Mouse (Mus musculus): ENCODE measurements around the gene Rtp2. TPM values are rescaled to one million over a fixed set of nuclear protein-coding genes. Genes with fewer than 3 reads are reported as not detected.
"Not testable (repeated sequence)": the region's sequence is repeated elsewhere in the genome, so short reads cannot be mapped to it uniquely, and the experiment has no call there.

The Rtp2 gene
- polyA plus RNA-seq, 1 experiment = not detected

GRCm38 (mm10) chr16:23952101-23952727 lies 20.0 kb upstream of the Rtp2 start:
- no peak for DNase-seq (ENCODE audit: low read depth)

- no peak for DNase-seq (ENCODE audit: low read depth)
These were observed 15.5 kb upstream of the Rtp2 start for GRCm38 (mm10) chr16:23947654-23948053.

- no peak for DNase-seq (ENCODE audit: low read depth)
These were observed 12.6 kb upstream of the Rtp2 start for GRCm38 (mm10) chr16:23944801-23945200.

GRCm38 (mm10) chr16:23934397-23934796 lies 2.2 kb upstream of the Rtp2 start:
- DNase-seq (ENCODE audit: low read depth) = no peak

GRCm38 (mm10) chr16:23931275-23931674 lies 919 bp downstream of the Rtp2 start:
- DNase-seq (ENCODE audit: low read depth) = no peak

GRCm38 (mm10) chr16:23930426-23931073 lies 1.6 kb downstream of the Rtp2 start:
- no peak for DNase-seq (ENCODE audit: low read depth)

- no peak for DNase-seq (ENCODE audit: low read depth)
These were observed 4.7 kb downstream of the Rtp2 start for GRCm38 (mm10) chr16:23927301-23928114.

- no peak for DNase-seq (ENCODE audit: low read depth)
These were observed 9.3 kb downstream of the Rtp2 start for GRCm38 (mm10) chr16:23922906-23923305.

GRCm38 (mm10) chr16:23921697-23922096 lies 10.5 kb downstream of the Rtp2 start:
- no peak for DNase-seq (ENCODE audit: low read depth)

- DNase-seq (ENCODE audit: low read depth) = no peak
These were observed 12.8 kb downstream of the Rtp2 start for GRCm38 (mm10) chr16:23919418-23919817.

- DNase-seq (ENCODE audit: low read depth) = no peak
These were observed 18.8 kb downstream of the Rtp2 start for GRCm38 (mm10) chr16:23913401-23913800.

- no peak for DNase-seq (ENCODE audit: low read depth)
These were observed 19.5 kb downstream of the Rtp2 start for GRCm38 (mm10) chr16:23912741-23913140.

- DNase-seq (ENCODE audit: low read depth) = not testable (repeated sequence)
These were observed 23.2 kb downstream of the Rtp2 start for GRCm38 (mm10) chr16:23909015-23909354.

GRCm38 (mm10) chr16:23908076-23909014 lies 23.8 kb downstream of the Rtp2 start:
- DNase-seq (ENCODE audit: low read depth) = not testable (repeated sequence)

- DNase-seq (ENCODE audit: low read depth) = not testable (repeated sequence)
These were observed 25.6 kb downstream of the Rtp2 start for GRCm38 (mm10) chr16:23906586-23906985.

GRCm38 (mm10) chr16:23901411-23901810 lies 30.8 kb downstream of the Rtp2 start:
- no peak for DNase-seq (ENCODE audit: low read depth)

- no peak for DNase-seq (ENCODE audit: low read depth)
These were observed 32.1 kb downstream of the Rtp2 start for GRCm38 (mm10) chr16:23900061-23900460.

- DNase-seq (ENCODE audit: low read depth) = no peak
These were observed 33.4 kb downstream of the Rtp2 start for GRCm38 (mm10) chr16:23898840-23899239.

- DNase-seq (ENCODE audit: low read depth) = peak; percentile 71
These were observed 34.1 kb downstream of the Rtp2 start for GRCm38 (mm10) chr16:23897984-23898586.

GRCm38 (mm10) chr16:23897486-23897885 lies 34.7 kb downstream of the Rtp2 start:
- DNase-seq (ENCODE audit: low read depth) = no peak

- peak; percentile 66 for DNase-seq (ENCODE audit: low read depth)
These were observed 37.1 kb downstream of the Rtp2 start for GRCm38 (mm10) chr16:23895135-23895534.

Data from gonadal fat pad, adult 2 months (tissue).